Mouse (Mus musculus) embryo, embryonic 10.5 days (tissue): ENCODE data around the gene Maf.

Experiments
- DNase-seq: peaks from one replicate; pipeline ENCODE4 v3.0.0-alpha.2; 2015; ENCODE audit warnings: low spot score

Maf gene

GRCm38 (mm10) chr8:115705591-115706110 lies 1.9 kb downstream of the Maf start:
- DNase-seq, result peak; percentile 73

GRCm38 (mm10) chr8:115703056-115703455 lies 4.5 kb downstream of the Maf start:
- DNase-seq, result no peak

GRCm38 (mm10) chr8:115701001-115701400 lies 6.6 kb downstream of the Maf start:
- no peak for DNase-seq

GRCm38 (mm10) chr8:115699151-115699550 lies 8.4 kb downstream of the Maf start:
- no peak for DNase-seq

- no peak for DNase-seq
These were observed 10.2 kb downstream of the Maf start for GRCm38 (mm10) chr8:115697410-115697809.

GRCm38 (mm10) chr8:115696661-115697060 lies 10.9 kb downstream of the Maf start:
- DNase-seq, result no peak

- DNase-seq, result no peak
These were observed 20.2 kb downstream of the Maf start for GRCm38 (mm10) chr8:115687349-115687748.

- no peak for DNase-seq
These were observed 24.3 kb downstream of the Maf start for GRCm38 (mm10) chr8:115683309-115683708.

GRCm38 (mm10) chr8:115679539-115679938 lies 28.1 kb downstream of the Maf start:
- no peak for DNase-seq

GRCm38 (mm10) chr8:115664866-115665265 lies 42.7 kb downstream of the Maf start:
- no peak for DNase-seq

GRCm38 (mm10) chr8:115650110-115650521 lies 57.5 kb downstream of the Maf start:
- DNase-seq, result no peak

- DNase-seq, result no peak
These were observed 62.5 kb downstream of the Maf start for GRCm38 (mm10) chr8:115645139-115645538.

GRCm38 (mm10) chr8:115641936-115642335 lies 65.7 kb downstream of the Maf start:
- DNase-seq, result no peak

- no peak for DNase-seq
These were observed 67.6 kb downstream of the Maf start for GRCm38 (mm10) chr8:115639951-115640350.

GRCm38 (mm10) chr8:115636751-115637150 lies 70.8 kb downstream of the Maf start:
- DNase-seq, result no peak
